Mouse (Mus musculus) c-Kit-negative CD71-positive TER-119-positive erythroid progenitor cells, embryonic 14.5 days (primary cell): ENCODE measurements around the gene Calb2.

Experiments used
- DNase-seq: peaks from one replicate; pipeline ENCODE4 v3.0.0-alpha.2; 2013; ENCODE audit warnings: low read depth, low spot score

Gene Calb2

GRCm38 (mm10) chr8:110168046-110168445 lies at the start of gene Calb2:
Calb2 (minus strand) TSS chr8:110168210.
- DNase-seq: no peak

DNA sequence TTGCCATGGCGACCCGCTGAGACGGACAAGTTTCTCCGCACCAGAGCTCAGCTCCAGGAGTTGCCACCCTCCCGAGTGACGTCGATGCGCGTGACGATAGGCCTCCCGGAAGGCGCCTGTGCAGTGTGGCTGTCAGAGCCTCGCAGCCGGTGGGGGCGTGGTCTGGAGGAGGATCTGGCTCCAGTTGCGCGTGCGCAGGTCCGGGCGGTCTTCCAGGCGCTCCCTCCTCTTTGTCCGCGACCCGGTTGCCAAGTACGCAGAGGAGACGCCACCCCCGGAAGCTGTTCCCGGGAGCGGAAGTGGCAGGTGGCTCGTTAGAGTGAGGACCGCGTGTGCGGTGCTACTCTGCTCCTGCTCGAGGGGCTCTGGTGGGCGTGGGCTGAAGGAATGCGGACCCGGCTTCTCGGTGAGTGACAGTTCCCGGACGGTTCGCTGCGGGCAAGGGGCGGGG lies 49.7 kb upstream of the Calb2 start:
- DNase-seq: peak; percentile 74

DNA sequence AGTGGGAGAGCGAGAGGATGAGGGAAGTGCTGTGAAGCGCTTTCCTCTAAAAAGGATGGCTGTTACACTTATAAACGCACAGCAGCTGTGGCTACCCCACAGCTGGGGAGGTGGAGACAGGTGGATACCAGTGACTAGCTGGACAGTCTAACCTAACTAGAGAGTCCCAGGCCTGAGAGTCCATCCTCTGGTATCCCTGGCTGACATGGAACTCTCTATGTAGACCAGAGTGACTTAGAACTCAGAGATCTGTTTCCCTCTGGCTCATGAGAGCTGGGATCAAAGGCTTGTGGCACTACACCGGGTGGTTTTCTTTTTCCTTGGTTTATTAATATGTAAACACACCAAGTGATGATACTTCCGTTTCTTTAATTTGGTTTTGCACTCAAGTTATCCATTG lies 49.2 kb upstream of the Calb2 start:
- no peak for DNase-seq

DNA sequence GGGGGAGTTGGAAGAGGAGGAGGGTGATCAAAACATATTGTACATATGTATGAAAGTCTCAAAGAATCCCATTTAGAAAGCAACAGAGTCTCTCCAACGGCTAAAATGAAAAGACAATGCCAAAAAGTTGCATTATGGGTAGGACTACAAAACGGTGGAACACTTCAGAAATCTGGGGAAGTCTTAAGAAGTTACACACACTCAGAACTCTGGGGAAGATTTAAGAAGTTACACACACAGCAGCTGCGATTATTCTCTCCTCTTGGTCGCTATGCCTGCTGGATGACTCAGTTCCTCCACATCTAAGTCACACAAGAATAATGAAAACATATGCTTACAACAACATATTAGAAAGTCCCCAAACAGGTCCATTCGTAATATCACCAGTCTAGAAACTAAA lies 48.2 kb upstream of the Calb2 start:
- no peak for DNase-seq

- no peak for DNase-seq
Measured at GRCm38 (mm10) chr8:110215365-110215764, 47.4 kb upstream of the Calb2 start, which contains the start of gene Cmtr2. Cmtr2 (plus strand) TSS chr8:110215665.

DNA sequence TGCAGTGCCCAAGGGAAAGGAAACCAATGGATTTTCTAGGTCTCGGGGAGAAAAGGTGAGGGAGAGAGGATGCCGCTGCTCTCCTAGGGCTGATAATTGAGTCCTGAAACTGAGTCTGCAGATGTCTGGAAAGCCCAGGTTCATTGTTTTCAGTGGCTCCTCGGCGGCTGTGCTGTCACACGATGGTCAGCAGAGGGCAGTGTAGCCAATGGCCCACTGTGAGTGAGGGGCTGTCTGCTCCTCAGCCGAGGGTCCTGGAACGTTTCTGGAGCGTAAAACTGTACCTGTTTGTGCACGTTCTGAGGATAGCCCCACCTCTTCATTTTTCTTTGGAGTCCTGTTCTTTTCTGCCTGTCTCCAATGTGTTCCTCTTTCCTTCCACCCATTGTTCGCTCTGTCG lies 33.8 kb upstream of the Calb2 start:
- DNase-seq: no peak

GRCm38 (mm10) chr8:110196678-110197077 lies 28.7 kb upstream of the Calb2 start:
- no peak for DNase-seq

DNA sequence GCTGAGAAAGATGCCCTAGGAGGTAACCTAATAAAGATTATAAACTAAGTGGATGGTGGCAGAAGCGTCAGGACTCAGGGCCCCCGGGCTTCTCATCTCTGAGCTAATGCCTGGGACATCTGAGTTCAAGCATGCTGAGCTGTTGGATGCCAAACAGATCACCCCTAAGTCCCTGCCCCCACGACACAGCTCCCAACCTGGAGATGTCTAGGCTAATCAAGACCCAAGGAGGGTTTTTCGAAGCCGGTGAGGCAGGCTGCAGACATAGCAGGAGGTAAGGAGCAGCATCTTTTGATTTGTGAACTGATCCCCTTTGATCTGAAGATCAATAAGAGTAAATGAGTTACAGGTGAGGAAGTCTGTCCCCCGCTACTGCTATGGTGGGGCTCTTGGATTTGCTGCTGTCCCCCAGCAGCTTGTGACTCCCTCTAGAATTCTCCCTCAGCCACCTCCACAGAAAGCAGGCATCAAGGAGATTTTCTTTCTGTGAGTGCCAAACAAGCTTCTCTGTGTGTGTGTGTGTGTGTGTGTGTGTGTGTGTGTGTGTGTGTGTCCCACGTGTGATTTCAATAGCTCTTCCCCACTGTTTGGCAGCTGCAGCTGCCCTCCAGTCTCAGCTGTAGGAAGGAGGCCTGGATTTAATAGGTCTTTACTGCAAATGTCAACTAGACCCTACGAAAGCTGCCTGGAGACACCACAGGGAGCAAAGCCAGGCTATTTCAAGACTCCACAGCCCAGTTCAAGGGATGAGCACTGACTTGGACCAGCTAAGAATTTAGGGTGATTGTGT lies 21.1 kb upstream of the Calb2 start:
- no peak for DNase-seq

- DNase-seq: no peak
Measured at GRCm38 (mm10) chr8:110185538-110185937, 17.5 kb upstream of the Calb2 start.

- no peak for DNase-seq
Measured at GRCm38 (mm10) chr8:110183748-110184147, 15.7 kb upstream of the Calb2 start.

DNA sequence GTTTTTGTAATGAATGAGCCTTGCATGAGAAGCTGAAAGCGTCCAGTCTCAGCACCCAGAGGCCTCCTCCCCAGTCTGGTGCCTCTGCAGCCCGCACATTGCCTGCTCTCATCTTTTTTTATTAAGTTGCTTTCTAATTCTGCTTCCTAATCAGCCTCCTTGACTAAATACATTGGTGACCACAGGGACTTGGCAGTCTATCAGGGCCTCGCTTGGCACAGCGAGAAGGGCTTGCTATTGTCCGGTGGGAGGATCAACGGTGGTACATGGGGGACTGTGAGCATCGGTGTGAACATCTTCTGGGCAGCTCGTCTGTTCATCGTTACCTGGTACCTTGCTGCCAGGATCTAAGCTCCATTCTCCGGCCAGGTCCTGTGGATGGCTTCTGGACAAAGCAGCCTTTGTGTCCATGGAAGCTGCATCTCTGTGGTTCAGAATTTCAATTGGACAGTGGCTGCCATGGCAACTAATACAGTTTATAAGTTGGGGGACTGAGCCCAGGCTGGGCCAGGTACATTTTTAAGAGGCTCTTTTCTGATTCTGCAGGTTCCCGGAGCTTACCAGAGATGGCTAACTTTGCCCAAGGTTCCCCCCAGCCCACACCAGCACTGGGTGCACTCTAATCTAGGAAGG lies 14.8 kb upstream of the Calb2 start:
- no peak for DNase-seq

GRCm38 (mm10) chr8:110177359-110178155 lies 9.5 kb upstream of the Calb2 start:
- no peak for DNase-seq

GRCm38 (mm10) chr8:110174826-110175225 lies 6.8 kb upstream of the Calb2 start:
- no peak for DNase-seq

DNA sequence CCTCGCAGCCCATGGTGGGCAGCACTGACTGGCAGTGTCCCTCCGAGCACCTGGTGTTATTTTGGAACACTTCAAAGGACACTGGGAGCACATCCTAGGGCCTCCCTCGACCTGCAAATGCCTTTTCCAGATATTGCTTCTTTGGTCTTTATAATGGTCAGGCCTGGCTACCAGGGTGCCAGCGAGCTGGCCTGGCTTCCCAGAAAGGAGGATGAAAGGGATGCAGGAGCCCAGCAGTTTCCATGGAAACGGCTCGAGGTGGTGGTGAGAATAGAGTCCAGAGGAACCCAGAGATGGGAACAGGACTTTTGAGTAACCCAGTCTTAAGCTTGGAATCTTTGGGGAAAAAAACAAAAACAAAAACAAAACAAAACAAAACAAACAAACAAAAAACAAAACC lies 4.2 kb upstream of the Calb2 start:
- no peak for DNase-seq

DNA sequence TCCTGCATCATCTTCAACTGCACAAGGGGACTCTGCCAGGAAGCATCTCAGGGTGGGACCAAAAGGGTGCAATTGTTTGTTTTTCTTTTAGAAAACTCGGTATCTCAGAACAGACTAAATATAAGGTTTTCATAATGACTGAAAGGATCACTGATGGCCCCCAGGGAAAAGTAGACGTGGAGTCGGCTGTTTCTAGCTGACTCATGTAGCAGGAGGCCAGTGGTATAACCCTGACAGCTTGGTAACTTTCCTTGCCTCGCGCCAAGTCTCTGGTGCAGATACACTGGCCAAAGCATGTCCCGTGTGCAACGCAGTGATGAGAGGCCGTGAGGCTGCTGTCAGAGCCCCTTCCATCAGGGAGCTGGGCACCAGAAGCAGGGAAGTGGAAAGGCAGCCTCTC lies 1.7 kb downstream of the Calb2 start:
- no peak for DNase-seq

DNA sequence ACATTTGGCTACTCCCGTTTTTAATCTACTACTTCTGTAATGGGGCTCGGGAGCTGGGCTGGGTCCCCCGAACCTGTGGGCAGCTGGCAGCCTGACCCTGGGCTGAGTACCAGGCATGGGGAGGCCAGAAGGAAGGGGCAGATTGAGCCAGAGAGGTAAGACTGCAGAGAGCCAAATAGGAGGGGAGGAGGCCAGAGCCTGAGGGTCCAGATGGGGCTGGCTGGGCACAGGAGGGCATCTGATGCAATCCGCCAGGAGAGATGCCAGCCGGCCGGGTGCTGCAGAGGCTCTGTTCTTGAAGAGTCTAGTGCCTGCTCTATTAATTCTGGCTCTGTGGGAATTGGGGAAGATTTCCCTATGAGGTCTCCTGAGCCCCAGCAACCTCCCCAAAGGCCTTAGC lies 6.0 kb downstream of the Calb2 start:
- no peak for DNase-seq

- DNase-seq: no peak
Measured at GRCm38 (mm10) chr8:110152951-110153350, 15.1 kb downstream of the Calb2 start.

GRCm38 (mm10) chr8:110145538-110145937 lies 22.5 kb downstream of the Calb2 start:
- peak; percentile 8 for DNase-seq

- no peak for DNase-seq
Measured at GRCm38 (mm10) chr8:110140770-110141169, 27.2 kb downstream of the Calb2 start.

- no peak for DNase-seq
Measured at GRCm38 (mm10) chr8:110140156-110140555, 27.9 kb downstream of the Calb2 start.

DNA sequence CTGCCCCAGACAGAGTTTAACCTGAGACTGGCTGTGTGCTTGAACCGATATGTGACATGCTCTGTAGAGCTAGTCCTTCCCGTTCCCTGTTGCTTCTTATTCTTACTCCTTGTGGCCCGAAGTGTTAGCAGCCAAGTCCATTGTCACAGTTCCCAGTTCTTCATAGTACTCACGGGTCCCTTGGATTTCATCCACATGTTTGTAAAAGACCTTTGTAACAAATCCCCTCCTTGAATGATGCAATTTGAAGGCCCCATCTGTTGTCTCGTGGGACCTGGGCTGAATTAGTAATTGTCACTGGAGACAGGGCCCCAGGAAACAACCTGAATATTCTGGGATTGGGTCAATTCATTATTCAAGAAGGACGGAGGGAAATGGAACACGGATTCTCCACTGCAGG lies 32.5 kb downstream of the Calb2 start:
- DNase-seq: no peak

- DNase-seq: no peak
Measured at GRCm38 (mm10) chr8:110134236-110134635, 33.8 kb downstream of the Calb2 start.
